Mouse (Mus musculus) hindbrain, embryonic 14.5 days (tissue): ENCODE measurements around the gene Osbpl6. TPM values are rescaled to one million over a fixed set of nuclear protein-coding genes. Genes with fewer than 3 reads are reported as not detected.
"Not testable (repeated sequence)": the region's sequence is repeated elsewhere in the genome, so short reads cannot be mapped to it uniquely, and the experiment has no call there.

ENCODE experiments used
- ATAC-seq: fragments of 200-750 bp; cut with Nextera tagmentation; 2 replicates; pipeline ENCODE4 v1.8.0; 2017; ENCODE audit warnings: moderate number of reproducible peaks, mild to moderate bottlenecking, moderate TSS enrichment, moderate library complexity; ENCODE audit not compliant: low FRiP score
- DNase-seq: peaks from one replicate; pipeline ENCODE4 v3.0.0-alpha.2; 2015; ENCODE audit warnings: low spot score
- H3K27ac ChIP-seq: fragments of 300-500 bp; sonication (generic); 2 replicates; pipeline ENCODE4 v1.5.1; 2014; ENCODE audit warnings: mild to moderate bottlenecking, moderate library complexity
- H3K27me3 ChIP-seq: fragments of 300-500 bp; sonication (generic); 2 replicates; pipeline ENCODE4 v1.6.1; 2014; ENCODE audit warnings: mild to moderate bottlenecking, low read length, mixed read lengths; ENCODE audit not compliant: control insufficient read depth, insufficient read depth
- H3K36me3 ChIP-seq: fragments of 300-500 bp; sonication (generic); replicated peaks from 2 replicates; pipeline ENCODE4 v1.6.1; 2014; ENCODE audit not compliant: control insufficient read depth, insufficient read depth
- H3K4me1 ChIP-seq: fragments of 300-500 bp; sonication (generic); replicated peaks from 2 replicates; pipeline ENCODE4 v1.6.1; 2014; ENCODE audit warnings: antibody characterized with exemption, low read length, mixed read lengths; ENCODE audit not compliant: control insufficient read depth, insufficient read depth
- H3K4me2 ChIP-seq: fragments of 300-500 bp; sonication (generic); replicated peaks from 2 replicates; pipeline ENCODE4 v1.6.1; 2014; ENCODE audit warnings: mild to moderate bottlenecking, moderate library complexity
- H3K4me3 ChIP-seq: fragments of 300-500 bp; sonication (generic); replicated peaks from 2 replicates; pipeline ENCODE4 v1.5.1; 2014; ENCODE audit warnings: mild to moderate bottlenecking, low read length
- H3K9ac ChIP-seq: fragments of 300-500 bp; sonication (generic); 2 replicates; pipeline ENCODE4 v1.6.1; 2014
- H3K9me3 ChIP-seq: fragments of 300-500 bp; sonication (generic); 2 replicates; pipeline ENCODE4 v1.6.1; 2016; ENCODE audit warnings: low read length; ENCODE audit not compliant: control insufficient read depth
- WGBS: fragments of 180-500 bp; shearing (Covaris S2); extraction: QIAGEN DNeasy Blood & Tissue Kit; methylation state at CpG from one replicate; pipeline ENCODE4 v1.1.7; 2014; 5-methylcytosine and 5-hydroxymethylcytosine counted together
- polyA plus RNA-seq: library from polyadenylated mRNA; unstranded; fragments of >200 nt; fragmentation: Nextera tagmentation; extraction: Ambion mirVana; gene quantifications from 2 replicates; pipeline ENCODE4 v1.2.1, GENCODE M21; 2014

Osbpl6 gene
- polyA plus RNA-seq, 1 experiment from 2014 or later, result 31.2 TPM

- DNase-seq (no peak), ATAC-seq (no peak)
- no peak overlapping the region for H3K27ac ChIP-seq
- no peaks in the 10 kb centered on the region for H3K4me1 ChIP-seq
- H3K4me2 ChIP-seq, result no peak overlapping the region
- H3K36me3 ChIP-seq, result peaks cover 23% of the 10 kb centered on the region
- H3K27me3 ChIP-seq, result no peaks in the 10 kb centered on the region
- no peaks in the 10 kb centered on the region for H3K9me3 ChIP-seq
- 90% methylated on average over 5 of the region's 5 CpGs for WGBS
- no peak overlapping the region for H3K9ac ChIP-seq
- no peak overlapping the region for H3K4me3 ChIP-seq
Observed at GRCm38 (mm10) chr2:76620188-76620587, 213.9 kb downstream of the Osbpl6 start.

GRCm38 (mm10) chr2:76621724-76622123 lies 215.4 kb downstream of the Osbpl6 start:
- no peak overlapping the region for H3K4me2 ChIP-seq
- H3K36me3 ChIP-seq, result peaks cover 35% of the 10 kb centered on the region
- H3K27ac ChIP-seq, result no peak overlapping the region
- no peaks in the 10 kb centered on the region for H3K27me3 ChIP-seq
- ATAC-seq (no peak), DNase-seq (no peak)
- WGBS, result 86% methylated on average over 1 of the region's 1 CpGs
- H3K4me3 ChIP-seq, result no peak overlapping the region
- H3K9me3 ChIP-seq, result no peaks in the 10 kb centered on the region
- H3K4me1 ChIP-seq, result no peaks in the 10 kb centered on the region
- no peak overlapping the region for H3K9ac ChIP-seq

DNA sequence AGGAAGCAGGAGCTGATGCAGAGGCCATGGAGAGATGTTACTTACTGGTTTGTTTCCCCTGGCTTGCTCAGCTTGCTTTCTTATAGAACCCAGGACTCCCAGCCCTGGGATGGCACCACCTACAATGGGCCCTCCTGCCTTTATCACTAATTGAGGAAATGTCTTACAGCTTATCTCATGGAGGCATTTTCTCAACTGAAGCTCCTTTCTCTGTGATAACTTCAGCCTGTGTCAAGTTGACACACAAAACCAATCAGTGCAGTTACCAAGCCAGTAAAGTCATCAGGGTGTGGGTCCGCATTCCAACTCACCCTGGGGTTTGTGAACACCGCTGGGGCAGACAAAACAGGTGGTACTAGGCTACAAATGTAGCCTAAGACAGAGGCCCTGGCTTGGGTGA lies 216.0 kb downstream of the Osbpl6 start:
- H3K9ac ChIP-seq, H3K4me2 ChIP-seq, DNase-seq, H3K4me1 ChIP-seq, ATAC-seq, H3K9me3 ChIP-seq, H3K27ac ChIP-seq, H3K4me3 ChIP-seq, H3K27me3 ChIP-seq: not testable (repeated sequence)
- 90% methylated on average over 2 of the region's 2 CpGs for WGBS
- peaks cover 41% of the 10 kb centered on the region for H3K36me3 ChIP-seq

DNA sequence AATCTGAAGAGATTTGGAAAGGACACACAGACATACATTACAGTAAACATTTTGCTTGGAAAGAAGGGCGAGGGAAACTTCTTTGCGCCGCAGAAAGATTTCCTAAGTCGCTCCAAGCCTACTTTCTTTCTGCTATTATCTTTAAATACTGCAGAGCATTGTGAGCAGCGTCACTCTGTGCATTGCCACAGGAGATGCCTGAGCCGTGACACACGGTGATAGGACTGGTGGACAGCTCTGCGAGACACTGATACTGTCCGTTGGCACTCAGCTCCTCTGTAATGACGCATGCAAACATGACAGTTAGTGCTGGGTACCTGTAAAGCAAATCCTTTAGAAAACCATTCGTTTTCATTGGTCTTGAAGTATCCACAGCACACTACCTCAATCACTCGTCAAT lies 224.0 kb downstream of the Osbpl6 start:
- ATAC-seq (no peak), DNase-seq (no peak)
- WGBS, result 97% methylated on average over 12 of the region's 12 CpGs
- Histone ChIP-seq H3K9ac (no peak overlapping the region), H3K36me3 (peaks cover 87% of the 10 kb centered on the region), H3K4me3 (no peak overlapping the region), H3K4me2 (no peak overlapping the region), H3K9me3 (no peaks in the 10 kb centered on the region), H3K4me1 (no peaks in the 10 kb centered on the region), H3K27ac (no peak overlapping the region), H3K27me3 (no peaks in the 10 kb centered on the region)

GRCm38 (mm10) chr2:76631600-76631999 lies 225.3 kb downstream of the Osbpl6 start:
- 76% methylated on average over 4 of the region's 4 CpGs for WGBS
- DNase-seq (no peak), ATAC-seq (no peak)
- H3K9me3 ChIP-seq, result no peaks in the 10 kb centered on the region
- no peak overlapping the region for H3K4me2 ChIP-seq
- H3K4me1 ChIP-seq, result no peaks in the 10 kb centered on the region
- no peaks in the 10 kb centered on the region for H3K27me3 ChIP-seq
- H3K36me3 ChIP-seq, result peaks cover 90% of the 10 kb centered on the region
- H3K4me3 ChIP-seq, result no peak overlapping the region
- H3K9ac ChIP-seq, result no peak overlapping the region
- H3K27ac ChIP-seq, result no peak overlapping the region

DNA sequence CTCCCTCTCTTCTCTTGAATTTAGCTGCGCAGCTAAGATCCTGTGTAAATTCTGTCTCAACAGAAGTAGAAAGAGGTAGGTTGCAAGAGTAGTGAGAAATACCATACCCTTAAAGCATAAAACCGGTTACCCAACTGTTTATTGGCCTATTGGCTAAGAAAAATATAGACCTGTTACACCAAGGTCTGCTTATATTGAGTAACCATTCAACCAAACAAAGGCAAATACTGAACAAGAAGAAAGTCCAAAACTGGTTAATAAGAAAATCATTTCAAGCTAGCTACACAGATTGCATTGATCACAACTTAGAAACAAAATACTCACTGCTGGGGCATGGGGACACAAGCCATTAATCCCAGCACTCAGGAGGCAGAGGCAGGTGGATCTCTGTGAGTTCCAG lies 233.3 kb downstream of the Osbpl6 start:
- no peaks in the 10 kb centered on the region for H3K9me3 ChIP-seq
- H3K4me2 ChIP-seq, result no peak overlapping the region
- no peak for DNase-seq
- no peaks in the 10 kb centered on the region for H3K27me3 ChIP-seq
- no peak for ATAC-seq
- H3K27ac ChIP-seq, result no peak overlapping the region
- no peak overlapping the region for H3K9ac ChIP-seq
- 98% methylated on average over 2 of the region's 2 CpGs for WGBS
- no peak overlapping the region for H3K4me3 ChIP-seq
- peaks cover 91% of the 10 kb centered on the region for H3K36me3 ChIP-seq
- no peaks in the 10 kb centered on the region for H3K4me1 ChIP-seq

- Histone ChIP-seq H3K9me3 (no peaks in the 10 kb centered on the region), H3K4me1 (peaks cover 18% of the 10 kb centered on the region), H3K27me3 (no peaks in the 10 kb centered on the region), H3K4me3 (no peak overlapping the region), H3K4me2 (no peak overlapping the region), H3K27ac (no peak overlapping the region), H3K36me3 (peaks cover 50% of the 10 kb centered on the region), H3K9ac (no peak overlapping the region)
- no peak for ATAC-seq
- DNase-seq, result no peak
Observed at GRCm38 (mm10) chr2:76643801-76644200, 237.5 kb downstream of the Osbpl6 start.

- Histone ChIP-seq H3K4me1 (peaks cover 18% of the 10 kb centered on the region), H3K36me3 (peaks cover 13% of the 10 kb centered on the region), H3K4me2 (peak overlapping the region; percentile 75), H3K9ac (peak overlapping the region; percentile 70), H3K4me3 (peak overlapping the region; percentile 66), H3K27ac (peak overlapping the region; percentile 89), H3K9me3 (no peaks in the 10 kb centered on the region), H3K27me3 (no peaks in the 10 kb centered on the region)
- WGBS, result 0% methylated on average over 27 of the region's 32 CpGs
- ATAC-seq (peak; percentile 61), DNase-seq (peak; percentile 45)
Observed at GRCm38 (mm10) chr2:76647441-76647869, 241.1 kb downstream of the Osbpl6 start.

GRCm38 (mm10) chr2:76647883-76648570 lies 241.7 kb downstream of the Osbpl6 start, which contains the start of the genes Prkra and Pjvk:
Prkra (minus strand) TSS chr2:76648015.
Pjvk (plus strand) TSS chr2:76648476.
- H3K27me3 ChIP-seq, result no peaks in the 10 kb centered on the region
- WGBS, result 0% methylated on average over 41 of the region's 42 CpGs
- peaks cover 18% of the 10 kb centered on the region for H3K4me1 ChIP-seq
- H3K27ac ChIP-seq, result peak within 1 kb of the TSS; percentile 89
- H3K4me2 ChIP-seq, result peak within 1 kb of the TSS; percentile 75
- H3K36me3 ChIP-seq, result peaks cover 7% of the 10 kb centered on the region
- ATAC-seq (peak; percentile 99), DNase-seq (peak; percentile 97)
- H3K9me3 ChIP-seq, result no peaks in the 10 kb centered on the region
- peak within 1 kb of the TSS; percentile 70 for H3K9ac ChIP-seq
- H3K4me3 ChIP-seq, result peak within 1 kb of the TSS; percentile 66
